Mouse (Mus musculus): ENCODE results near the gene Calhm3. TPM values are rescaled to one million over a fixed set of nuclear protein-coding genes. Genes with fewer than 3 reads are reported as not detected.

Calhm3 gene
- not detected for polyA plus RNA-seq (2017; shearing (Covaris generic))

DNA sequence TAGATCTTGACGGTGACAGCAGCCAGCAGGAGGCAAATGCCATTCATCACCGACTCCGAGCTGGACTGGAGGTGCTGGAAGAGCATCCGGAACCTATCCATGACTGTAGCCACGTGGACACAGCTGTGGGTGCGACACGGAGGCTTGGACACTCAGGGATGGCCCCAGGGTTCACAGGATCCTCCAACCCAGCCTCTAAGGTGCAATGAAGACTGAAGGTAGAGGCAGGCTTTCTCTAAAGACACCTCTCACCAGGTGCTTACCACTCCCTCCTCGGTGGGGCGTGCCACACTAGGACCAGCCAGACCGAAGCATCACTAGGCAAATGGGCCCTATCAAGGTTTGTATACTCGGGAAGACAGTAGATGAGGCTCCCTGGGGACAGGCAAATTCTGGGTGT lies at the start of gene Calhm3:
TSS of gene Calhm3 (minus strand) at position 101 of the 400 bp plus-strand sequence.

DNA sequence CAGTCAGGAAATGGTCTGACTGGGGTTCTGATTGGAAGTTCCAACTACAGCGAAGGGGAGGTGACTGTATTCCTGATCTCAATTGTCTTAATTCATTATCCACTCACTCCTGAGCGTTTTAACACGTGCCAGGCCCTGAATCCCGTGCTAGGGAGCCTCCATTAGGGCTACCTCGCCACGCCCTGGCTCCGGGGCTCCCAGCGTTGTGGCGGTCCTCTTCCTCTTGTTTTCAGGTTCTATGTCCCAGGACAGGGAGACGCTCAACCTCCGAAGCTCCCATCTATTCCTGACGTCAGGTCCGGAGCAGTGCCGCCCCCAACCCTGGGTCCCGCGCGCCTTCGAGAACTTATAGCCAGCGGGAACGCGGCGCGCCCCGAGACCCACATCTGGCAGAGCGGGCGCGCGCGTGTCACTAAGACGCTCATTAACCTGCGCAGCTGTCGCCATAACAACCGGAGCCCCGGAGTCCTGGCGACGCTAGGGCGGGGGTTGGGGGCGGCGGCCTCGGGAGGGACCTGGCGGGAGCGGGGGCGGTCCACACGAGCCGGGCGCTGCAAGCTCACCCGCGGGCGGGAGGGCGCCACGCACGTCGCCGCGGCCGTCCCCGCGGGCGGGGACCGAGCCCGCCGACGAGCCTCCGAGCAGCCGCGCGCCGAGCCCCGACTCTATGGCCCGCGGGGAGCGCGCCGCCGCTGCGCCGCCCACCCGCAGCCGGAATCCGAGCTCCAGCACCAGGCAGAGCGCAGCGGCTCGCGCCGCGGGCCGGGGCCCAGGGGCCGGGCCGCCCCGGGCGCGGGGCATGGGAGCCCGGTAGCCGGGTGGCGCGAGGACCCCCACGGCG lies 21.1 kb upstream of the Calhm3 start, which contains the start of gene Neurl1a:
TSS of gene Neurl1a (plus strand) at position 390 of the 841 bp plus-strand sequence.

DNA sequence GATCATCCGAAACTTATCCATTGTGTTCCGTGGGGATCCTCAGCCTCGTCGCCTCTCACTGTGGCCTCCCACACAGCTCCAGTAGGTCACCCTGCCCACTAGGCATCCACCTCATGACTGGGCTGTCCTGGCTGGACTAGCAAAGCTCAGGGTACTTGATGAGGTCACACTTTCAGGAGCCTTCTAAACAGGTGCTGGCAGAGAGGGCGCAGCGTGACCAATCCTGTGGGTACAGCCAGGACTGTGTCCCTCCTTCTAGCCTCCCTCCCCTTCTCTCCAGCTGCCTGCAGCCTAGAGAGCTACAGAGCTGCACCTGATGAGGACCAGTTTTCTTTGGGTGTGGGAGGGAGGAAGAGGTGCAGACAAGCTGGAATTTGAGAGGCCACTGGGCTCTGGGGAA lies 13.4 kb downstream of the Calhm3 start, which contains the start of gene Calhm1:
TSS of gene Calhm1 (minus strand) at position 101 of the 400 bp plus-strand sequence.

DNA sequence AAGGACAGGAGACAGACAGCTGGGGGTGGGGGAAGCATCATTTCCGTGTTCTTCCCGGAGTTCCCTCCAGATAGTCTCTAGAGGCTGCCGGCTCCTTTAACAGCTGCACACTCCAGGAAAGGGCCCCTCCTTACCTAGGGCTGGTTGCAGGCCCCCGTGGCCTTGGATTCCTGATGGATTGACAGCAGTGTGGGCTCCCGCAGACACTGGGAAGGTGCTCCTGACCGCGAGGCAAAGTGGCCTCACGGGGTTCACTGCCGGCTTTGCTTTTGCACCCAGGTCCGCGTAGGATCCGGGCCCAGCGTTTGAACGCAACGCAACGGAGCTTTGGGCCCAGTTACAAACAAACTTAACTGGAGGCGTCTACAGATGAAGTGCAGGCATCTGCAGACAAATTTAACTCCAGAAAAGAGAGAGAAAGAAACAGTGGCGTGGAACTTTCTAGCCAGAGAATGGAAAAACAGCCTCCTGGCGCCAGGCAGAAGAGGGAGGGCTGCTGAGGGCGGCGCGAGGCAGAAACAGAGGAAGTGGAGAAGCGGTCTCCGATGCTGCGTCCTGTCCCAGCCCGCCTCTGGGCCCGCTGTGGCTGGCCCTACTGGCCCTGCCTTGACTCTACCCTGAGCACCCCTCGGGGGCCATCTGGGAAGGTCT lies 19.7 kb downstream of the Calhm3 start, which contains the start of gene Calhm2:
TSS of gene Calhm2 (minus strand) at position 524 of the 651 bp plus-strand sequence.

Other genes with a start within 250 kb of the Calhm3 start
- 0.11 TPM for gene Ina, start 143.1 kb downstream of the Calhm3 start, polyA plus RNA-seq (2017; shearing (Covaris generic))
- 40.7 TPM for gene Nt5c2, start 142.6 kb downstream of the Calhm3 start, polyA plus RNA-seq (2017; shearing (Covaris generic))
- gene Pcgf6, start 106.9 kb downstream of the Calhm3 start, polyA plus RNA-seq (2017; shearing (Covaris generic)), result 37.7 TPM
- 16.6 TPM for gene Taf5, start 90.0 kb downstream of the Calhm3 start, polyA plus RNA-seq (2017; shearing (Covaris generic))
- 395 TPM for gene Usmg5, start 67.1 kb downstream of the Calhm3 start, polyA plus RNA-seq (2017; shearing (Covaris generic))
- 18.0 TPM for gene Pdcd11, start 67.0 kb downstream of the Calhm3 start, polyA plus RNA-seq (2017; shearing (Covaris generic))
- 18.8 TPM for gene Calhm2, start 19.5 kb downstream of the Calhm3 start, polyA plus RNA-seq (2017; shearing (Covaris generic))
- not detected for gene Calhm1, start 13.5 kb downstream of the Calhm3 start, polyA plus RNA-seq (2017; shearing (Covaris generic))
- gene Neurl1a, start 21.1 kb upstream of the Calhm3 start, polyA plus RNA-seq (2017; shearing (Covaris generic)), result 0.11 TPM